Mouse (Mus musculus) left cerebral cortex, adult 11 months (tissue): ENCODE data around the gene Pgghg.

Source experiments
- DNase-seq: peaks from one replicate; pipeline ENCODE4 v3.0.0; 2022; ENCODE audit warnings: low spot score

The Pgghg gene

DNA sequence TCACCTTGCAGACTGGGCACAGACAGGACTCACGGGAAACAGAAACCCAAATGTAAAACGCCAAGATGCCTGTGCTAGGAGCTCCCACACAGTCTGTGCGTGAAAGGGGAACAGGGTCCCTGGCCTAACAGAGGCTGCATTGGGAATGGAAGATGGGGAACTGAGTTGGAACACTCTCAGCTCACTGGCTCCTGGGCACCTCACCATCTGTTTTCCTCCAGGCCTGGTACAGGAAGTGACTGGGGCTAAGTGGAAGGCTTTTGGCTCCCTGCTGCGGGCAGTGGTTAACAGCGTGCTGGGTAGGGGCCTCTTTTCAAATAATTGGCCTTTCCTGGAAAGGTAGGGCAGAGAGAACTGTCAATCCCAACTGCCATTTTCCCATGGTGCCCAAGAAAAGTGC, 49.4 kb downstream of the Pgghg start:
- no peak for DNase-seq

- no peak for DNase-seq
These were observed 50.0 kb downstream of the Pgghg start for GRCm38 (mm10) chr7:140991117-140991689.
